Mouse (Mus musculus) myocyte (in vitro differentiated cells): Measurements from ENCODE around the gene Cyp2a4.
"Not testable (repeated sequence)": the region's sequence is repeated elsewhere in the genome, so short reads cannot be mapped to it uniquely, and the experiment has no call there.

Source experiments
- MYOD1 ChIP-seq, 3 experiments: IDR thresholded peaks; one replicate each; pipeline ENCODE4 v1.6.1; 2011; ENCODE audit warnings: control low read depth in 2 of 3, low read depth in 2 of 3, mild to moderate bottlenecking in 2 of 3, moderate library complexity in 1 of 3; ENCODE audit not compliant: insufficient read length in 2 of 3, control insufficient read depth in 1 of 3
- REST ChIP-seq: IDR thresholded peaks from one replicate; pipeline ENCODE4 v1.6.1; 2011; ENCODE audit warnings: mild to moderate bottlenecking, control low read depth, moderate library complexity; ENCODE audit not compliant: insufficient read depth, insufficient read length
- TCF12 ChIP-seq: IDR thresholded peaks from one replicate; pipeline ENCODE4 v1.6.1; 2011; ENCODE audit warnings: mild to moderate bottlenecking, control low read depth; ENCODE audit not compliant: poor library complexity, insufficient read depth, severe bottlenecking

DNA sequence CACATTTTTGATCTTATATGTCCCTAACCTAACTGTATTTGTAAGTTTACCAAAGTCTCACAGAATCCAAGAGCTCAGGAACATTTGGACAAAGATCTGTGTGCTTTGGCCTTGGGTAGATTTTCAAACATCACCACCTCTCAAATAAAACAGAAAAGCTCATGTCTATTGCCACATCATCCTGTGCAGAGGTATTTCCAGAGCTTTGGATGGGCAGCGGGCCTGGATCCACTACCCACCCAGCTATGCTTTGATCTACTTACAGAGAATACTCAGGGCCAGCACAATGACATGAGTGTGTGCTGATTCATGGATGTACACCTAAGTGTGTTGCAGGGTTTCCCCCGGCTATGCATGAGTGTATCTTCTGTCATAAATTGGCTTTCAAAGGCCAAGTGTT lies 8.2 kb downstream of the Cyp2a4 start:
- not testable (repeated sequence) for TF ChIP-seq REST; MYOD1 (IDR thresholded peaks at IDR 0.05; ENCODE audit: control insufficient read depth in 1 of 3, insufficient read length in 2 of 3, low read depth in 2 of 3); TCF12
